Mouse (Mus musculus): ENCODE measurements around the gene Mbtd1. TPM values are rescaled to one million over a fixed set of nuclear protein-coding genes. Genes with fewer than 3 reads are reported as not detected.
"Not testable (repeated sequence)": the region's sequence is repeated elsewhere in the genome, so short reads cannot be mapped to it uniquely, and the experiment has no call there.

Mbtd1 gene
- total RNA-seq (2017): 44.9 to 55.3 TPM (median 51.9 TPM) in 3 replicates

- peak; percentile 79 for ATAC-seq (replicated peaks; ENCODE audit: insufficient number of reproducible peaks, low FRiP score, low TSS enrichment, poor library complexity, severe bottlenecking)
Observed at GRCm38 (mm10) chr11:93885572-93886410, at the start of gene Mbtd1, which contains the start of gene Utp18. Gene Mbtd1, plus strand, starts transcription at chr11:93885852. Gene Utp18, minus strand, starts transcription at chr11:93885766.

- ATAC-seq (replicated peaks; ENCODE audit: insufficient number of reproducible peaks, low FRiP score, low TSS enrichment, poor library complexity, severe bottlenecking): no peak
Observed at GRCm38 (mm10) chr11:93847342-93847741, 38.3 kb upstream of the Mbtd1 start.

- no peak for ATAC-seq (replicated peaks; ENCODE audit: insufficient number of reproducible peaks, low FRiP score, low TSS enrichment, poor library complexity, severe bottlenecking)
Observed at GRCm38 (mm10) chr11:93852546-93852945, 33.1 kb upstream of the Mbtd1 start.

GRCm38 (mm10) chr11:93856284-93856955, 29.2 kb upstream of the Mbtd1 start:
- 0 out of 2 replicates have a peak, but pooled peaks have one; percentile 53 for ATAC-seq (replicated peaks; ENCODE audit: insufficient number of reproducible peaks, low FRiP score, low TSS enrichment, poor library complexity, severe bottlenecking)

- no peak for ATAC-seq (replicated peaks; ENCODE audit: insufficient number of reproducible peaks, low FRiP score, low TSS enrichment, poor library complexity, severe bottlenecking)
Observed at GRCm38 (mm10) chr11:93860540-93861172, 25.0 kb upstream of the Mbtd1 start.

- ATAC-seq (replicated peaks; ENCODE audit: insufficient number of reproducible peaks, low FRiP score, low TSS enrichment, poor library complexity, severe bottlenecking): 0 out of 2 replicates have a peak, but pooled peaks have one; percentile 43
Observed at GRCm38 (mm10) chr11:93861193-93861592, 24.5 kb upstream of the Mbtd1 start.

GRCm38 (mm10) chr11:93862045-93862623, 23.5 kb upstream of the Mbtd1 start:
- no peak; the same call in 1 of the 2 replicates for ATAC-seq (replicated peaks; ENCODE audit: insufficient number of reproducible peaks, low FRiP score, low TSS enrichment, poor library complexity, severe bottlenecking)

- no peak for ATAC-seq (replicated peaks; ENCODE audit: insufficient number of reproducible peaks, low FRiP score, low TSS enrichment, poor library complexity, severe bottlenecking)
Observed at GRCm38 (mm10) chr11:93862638-93863037, 23.0 kb upstream of the Mbtd1 start.

- no peak for ATAC-seq (replicated peaks; ENCODE audit: insufficient number of reproducible peaks, low FRiP score, low TSS enrichment, poor library complexity, severe bottlenecking)
Observed at GRCm38 (mm10) chr11:93884068-93884467, 1.6 kb upstream of the Mbtd1 start.

- peak; percentile 32 for ATAC-seq (replicated peaks; ENCODE audit: insufficient number of reproducible peaks, low FRiP score, low TSS enrichment, poor library complexity, severe bottlenecking)
Observed at GRCm38 (mm10) chr11:93884901-93885571, 616 bp upstream of the Mbtd1 start.

GRCm38 (mm10) chr11:93886411-93887079, 893 bp downstream of the Mbtd1 start:
- peak; percentile 8; the same call in 1 of the 2 replicates for ATAC-seq (replicated peaks; ENCODE audit: insufficient number of reproducible peaks, low FRiP score, low TSS enrichment, poor library complexity, severe bottlenecking)

GRCm38 (mm10) chr11:93887080-93887447, 1.4 kb downstream of the Mbtd1 start:
- peak; percentile 11 for ATAC-seq (replicated peaks; ENCODE audit: insufficient number of reproducible peaks, low FRiP score, low TSS enrichment, poor library complexity, severe bottlenecking)

GRCm38 (mm10) chr11:93897732-93898131, 12.1 kb downstream of the Mbtd1 start:
- ATAC-seq (replicated peaks; ENCODE audit: insufficient number of reproducible peaks, low FRiP score, low TSS enrichment, poor library complexity, severe bottlenecking): no peak

GRCm38 (mm10) chr11:93906834-93907233, 21.2 kb downstream of the Mbtd1 start:
- ATAC-seq (replicated peaks; ENCODE audit: insufficient number of reproducible peaks, low FRiP score, low TSS enrichment, poor library complexity, severe bottlenecking): no peak

GRCm38 (mm10) chr11:93907839-93908238, 22.2 kb downstream of the Mbtd1 start:
- ATAC-seq (replicated peaks; ENCODE audit: insufficient number of reproducible peaks, low FRiP score, low TSS enrichment, poor library complexity, severe bottlenecking): no peak

- ATAC-seq (replicated peaks; ENCODE audit: insufficient number of reproducible peaks, low FRiP score, low TSS enrichment, poor library complexity, severe bottlenecking): no peak
Observed at GRCm38 (mm10) chr11:93908829-93909228, 23.2 kb downstream of the Mbtd1 start.

GRCm38 (mm10) chr11:93911603-93912002, 26.0 kb downstream of the Mbtd1 start:
- no peak for ATAC-seq (replicated peaks; ENCODE audit: insufficient number of reproducible peaks, low FRiP score, low TSS enrichment, poor library complexity, severe bottlenecking)

- not testable (repeated sequence) for ATAC-seq (replicated peaks; ENCODE audit: insufficient number of reproducible peaks, low FRiP score, low TSS enrichment, poor library complexity, severe bottlenecking)
Observed at GRCm38 (mm10) chr11:93915019-93915418, 29.4 kb downstream of the Mbtd1 start.
